10 mouse cellular contexts compared by ENCODE assay signal in the genomic region with DNA sequence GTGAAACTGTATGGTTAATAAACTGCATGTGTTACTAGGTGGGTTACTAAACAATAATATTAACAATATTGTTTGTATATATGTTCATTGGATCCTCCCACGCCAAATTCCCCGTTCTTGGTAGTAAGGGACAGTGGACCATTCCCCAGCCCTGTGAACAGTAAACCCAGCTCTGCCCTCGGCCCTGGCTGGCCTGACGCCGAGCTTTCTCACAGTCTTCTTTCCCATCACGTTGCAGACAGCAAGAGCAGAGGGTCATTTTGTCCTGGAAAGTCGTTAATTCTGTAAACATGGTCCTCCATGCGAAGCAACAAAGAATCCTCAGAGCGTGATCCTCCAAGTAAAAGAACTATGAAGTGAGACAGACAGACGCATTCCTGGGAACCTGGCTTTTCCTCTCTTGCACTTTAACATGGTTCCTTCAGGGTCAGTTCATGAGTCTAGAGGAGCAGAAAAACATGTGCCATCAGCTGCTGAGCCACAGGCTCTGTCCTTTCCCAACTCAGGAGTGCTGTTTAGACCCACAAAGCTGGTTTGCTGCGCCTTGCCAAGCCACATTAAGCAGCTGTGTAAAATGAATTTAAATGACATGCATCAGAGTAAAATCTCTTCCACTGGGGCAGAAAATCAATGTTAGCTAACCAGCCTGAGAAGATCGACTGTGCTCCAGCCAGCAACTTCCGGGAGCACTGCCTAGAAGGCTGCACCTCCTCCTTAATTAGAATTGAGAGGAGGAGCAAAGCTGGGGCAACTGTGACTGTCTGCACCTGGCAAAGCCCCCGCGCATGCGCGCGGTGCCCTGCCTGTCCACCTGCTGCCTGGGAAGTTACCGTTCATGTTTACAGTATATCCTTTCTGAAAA.
A peak's percentile ranks its signal among the peaks of the same experiment; 100 is the strongest.
DNase-seq lines count a peak whose midpoint lies in the region; TF ChIP-seq lines count a peak whose summit lies in the region.
"Had no signal": no experiment of that assay in that cellular context is flagged by ENCODE, and none has a peak within 500 bp of the region (broad histone marks: within the 10 kb centered on the region; RNA-seq: fewer than 3 reads in every experiment).

No protein-coding gene starts in this region.

- peaks cover 19% of the 10 kb centered on the region for H3K36me3 ChIP-seq in heart, embryonic 10.5 days
- peaks cover 10% of the 10 kb centered on the region; the same call in 1 of the 2 replicates for H3K36me3 ChIP-seq in thymus, adult 2 months (ENCODE audit: control insufficient read depth, insufficient read depth, low read length)

- no peak overlapping the region for H3K4me3 ChIP-seq in heart, embryonic 10.5 days
- peak overlapping the region; percentile 33 for H3K4me3 ChIP-seq in cerebellum, adult 2 months (replicated peaks; ENCODE audit: insufficient read depth, low read depth, low read length)
- H3K4me3 ChIP-seq in thymus, adult 2 months (ENCODE audit: control insufficient read depth, insufficient read depth, low read length) = peak overlapping the region; percentile 35

- H3K9me3 ChIP-seq in heart, embryonic 10.5 days = no peaks in the 10 kb centered on the region
- H3K9me3 ChIP-seq: G1E had no signal

- no peaks in the 10 kb centered on the region for H3K27me3 ChIP-seq in heart, embryonic 10.5 days (ENCODE audit: insufficient read depth, poor library complexity, severe bottlenecking)
- no peaks in the 10 kb centered on the region for H3K27me3 ChIP-seq in cerebellum, adult 2 months (ENCODE audit: control insufficient read depth, insufficient read depth, low read length)
- H3K27me3 ChIP-seq in thymus, adult 2 months (ENCODE audit: control insufficient read depth, insufficient read depth, low read length) = no peaks in the 10 kb centered on the region

- intact Hi-C loops in gastrocnemius, postnatal 14 days (cut with DNase I; ENCODE audit: low total_unique reads) = no loop called here

- TF ChIP-seq POLR2A in cerebellum, adult 2 months (IDR thresholded peaks at IDR 0.05; ENCODE audit: borderline replicate concordance, insufficient read depth, low read length) = no peak
- no peak; the same call in 1 of the 2 replicates for TF ChIP-seq POLR2A in thymus, adult 2 months (IDR thresholded peaks at IDR 0.05; ENCODE audit: control insufficient read depth, extremely low read depth, insufficient read depth, low read length, poor library complexity)

- no peak for TF ChIP-seq CTCF in cerebellum, adult 2 months (IDR thresholded peaks at IDR 0.05; ENCODE audit: borderline replicate concordance, insufficient read depth, low read depth, low read length)
- TF ChIP-seq CTCF in thymus, adult 2 months (IDR thresholded peaks at IDR 0.05; ENCODE audit: borderline replicate concordance, control insufficient read depth, extremely low read depth, insufficient read depth, low read length, poor library complexity) = 0 out of 2 replicates have a peak, but pooled peaks have one; percentile 41

- H3K27ac ChIP-seq in heart, embryonic 10.5 days = no peak overlapping the region
- H3K27ac ChIP-seq in cerebellum, adult 2 months (ENCODE audit: insufficient read depth, low read length) = peak overlapping the region; percentile 46; the same call in 1 of the 2 replicates
- H3K27ac ChIP-seq in thymus, adult 2 months (ENCODE audit: control insufficient read depth, insufficient read depth, low read length) = peak overlapping the region; percentile 95
- H3K27ac ChIP-seq: liver, embryonic 14.5 days had no signal

- 82% methylated on average over 19 of the region's 19 CpGs for WGBS in heart, embryonic 10.5 days
- 35% methylated on average over 19 of the region's 19 CpGs for WGBS in cerebellum, adult 2 months
- 47% methylated on average over 19 of the region's 19 CpGs for WGBS in thymus, adult 2 months

- peak; percentile 59 to 77 for DNase-seq in heart, adult 18-20 months
- no peak for DNase-seq in heart, embryonic 10.5 days (ENCODE audit: low spot score)
- peak; percentile 86 to 92 for DNase-seq in cerebellum, adult 2 months
- DNase-seq in gastrocnemius, postnatal 14 days = peak; percentile 78
- DNase-seq in kidney, adult 9 months = peak; percentile 93
- peak; percentile 77 to 82 for DNase-seq in lung, adult 18-20 months
- DNase-seq in ovary, adult 18-20 months (ENCODE audit: low spot score) = peak; percentile 56
- peak; percentile 90 for DNase-seq in thymus, adult 2 months

- peaks cover 19% of the 10 kb centered on the region; the same call in 1 of the 2 replicates for H3K4me1 ChIP-seq in heart, embryonic 10.5 days
- H3K4me1 ChIP-seq in cerebellum, adult 2 months (ENCODE audit: control insufficient read depth, insufficient read depth, low read length) = peaks cover 49% of the 10 kb centered on the region
- peaks cover 18% of the 10 kb centered on the region for H3K4me1 ChIP-seq in thymus, adult 2 months (replicated peaks; ENCODE audit: control insufficient read depth, insufficient read depth, low read length)
